Mouse (Mus musculus): ENCODE measurements around the gene Sv2b. TPM values are rescaled to one million over a fixed set of nuclear protein-coding genes. Genes with fewer than 3 reads are reported as not detected.

The Sv2b gene
- polyA plus RNA-seq, 1 experiment = not detected

DNA sequence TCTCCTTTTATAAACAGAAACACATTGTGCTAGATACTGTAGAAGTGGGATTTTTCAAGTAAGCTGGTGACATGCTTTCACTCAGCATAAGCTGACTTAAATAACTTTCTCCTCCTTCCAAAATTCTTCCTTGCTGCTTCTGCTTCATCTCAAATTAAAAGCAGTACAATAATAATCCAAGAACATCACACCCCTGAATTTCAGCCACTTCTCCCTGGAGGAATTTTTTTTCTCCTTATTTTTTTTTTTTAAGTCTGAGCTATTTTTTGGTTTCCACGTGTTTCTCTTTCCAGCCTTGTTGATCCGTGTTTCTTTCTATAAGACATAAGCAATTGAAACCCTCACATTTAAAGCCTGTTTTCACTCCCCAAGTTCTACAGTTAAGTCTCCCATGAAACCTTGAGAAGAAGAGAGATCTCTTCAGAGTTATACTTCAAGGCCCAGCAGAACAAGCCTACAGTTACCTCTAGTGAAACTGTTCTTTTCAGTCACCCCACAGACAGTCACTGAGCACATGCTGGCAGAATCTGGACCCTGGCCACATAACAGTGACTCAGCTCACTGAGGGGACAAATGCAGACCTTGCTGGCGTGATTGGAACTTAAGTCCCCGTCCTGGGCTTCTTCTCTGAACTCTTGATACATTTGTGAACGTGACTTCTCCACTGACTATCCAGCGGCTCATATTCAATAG lies 6.4 kb downstream of the Sv2b start:
- no peak for TF ChIP-seq CTCF (IDR thresholded peaks at IDR 0.05; ENCODE audit: control insufficient read depth, insufficient read depth, low read length)
- TF ChIP-seq POLR2A (IDR thresholded peaks at IDR 0.05; ENCODE audit: borderline replicate concordance, control insufficient read depth, low read depth, low read length) = no peak
- Histone ChIP-seq H3K4me3 (replicated peaks; ENCODE audit: control insufficient read depth, low read depth, low read length) (no peak overlapping the region), H3K4me1 (ENCODE audit: control insufficient read depth, insufficient read depth, low read length) (no peaks in the 10 kb centered on the region), H3K27ac (ENCODE audit: control insufficient read depth, insufficient read depth, low read depth, low read length, poor library complexity) (no peak overlapping the region)
- WGBS = 35% methylated on average over 6 of the region's 6 CpGs

- no peak overlapping the region for H3K27ac ChIP-seq (ENCODE audit: control insufficient read depth, insufficient read depth, low read depth, low read length, poor library complexity)
- TF ChIP-seq CTCF (IDR thresholded peaks at IDR 0.05; ENCODE audit: control insufficient read depth, insufficient read depth, low read length) (no peak), POLR2A (IDR thresholded peaks at IDR 0.05; ENCODE audit: borderline replicate concordance, control insufficient read depth, low read depth, low read length) (no peak)
- no peak overlapping the region for H3K4me3 ChIP-seq (replicated peaks; ENCODE audit: control insufficient read depth, low read depth, low read length)
- H3K4me1 ChIP-seq (ENCODE audit: control insufficient read depth, insufficient read depth, low read length) = peaks cover 2% of the 10 kb centered on the region; the same call in 1 of the 2 replicates
- 86% methylated on average over 4 of the region's 4 CpGs for WGBS
Observed at GRCm38 (mm10) chr7:75299245-75299644, 9.8 kb downstream of the Sv2b start.

DNA sequence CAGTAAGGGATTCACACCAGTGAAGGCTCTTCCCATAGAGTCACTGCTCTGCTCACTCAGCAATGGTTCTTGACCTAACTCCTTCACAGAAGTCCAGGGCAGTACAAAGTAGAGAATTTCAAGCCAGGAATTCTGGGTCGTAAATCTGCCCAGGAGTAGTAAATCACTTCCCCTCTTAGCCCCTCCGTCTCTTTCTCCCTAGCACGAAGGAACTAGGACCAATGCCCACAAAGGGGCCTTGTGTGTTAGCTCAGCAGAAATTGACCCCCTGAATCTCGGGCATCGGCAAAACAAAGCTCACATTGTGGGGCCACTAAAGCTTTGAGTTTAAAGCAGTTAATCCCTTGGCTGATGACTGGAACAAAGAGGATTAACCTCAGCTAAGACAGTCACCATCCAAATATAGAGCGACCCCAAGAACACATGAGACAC lies 12.4 kb downstream of the Sv2b start:
- TF ChIP-seq POLR2A (IDR thresholded peaks at IDR 0.05; ENCODE audit: borderline replicate concordance, control insufficient read depth, low read depth, low read length) = no peak
- TF ChIP-seq CTCF (IDR thresholded peaks at IDR 0.05; ENCODE audit: control insufficient read depth, insufficient read depth, low read length) = no peak
- no peak overlapping the region for H3K4me3 ChIP-seq (replicated peaks; ENCODE audit: control insufficient read depth, low read depth, low read length)
- H3K27ac ChIP-seq (ENCODE audit: control insufficient read depth, insufficient read depth, low read depth, low read length, poor library complexity) = no peak overlapping the region
- peaks cover 2% of the 10 kb centered on the region; the same call in 1 of the 2 replicates for H3K4me1 ChIP-seq (ENCODE audit: control insufficient read depth, insufficient read depth, low read length)
- 45% methylated on average over 6 of the region's 6 CpGs for WGBS

GRCm38 (mm10) chr7:75295228-75295865 lies 13.7 kb downstream of the Sv2b start:
- WGBS = 54% methylated on average over 5 of the region's 5 CpGs
- Histone ChIP-seq H3K27ac (ENCODE audit: control insufficient read depth, insufficient read depth, low read depth, low read length, poor library complexity) (no peak overlapping the region), H3K4me3 (replicated peaks; ENCODE audit: control insufficient read depth, low read depth, low read length) (no peak overlapping the region), H3K4me1 (ENCODE audit: control insufficient read depth, insufficient read depth, low read length) (peaks cover 2% of the 10 kb centered on the region; the same call in 1 of the 2 replicates)
- TF ChIP-seq CTCF (IDR thresholded peaks at IDR 0.05; ENCODE audit: control insufficient read depth, insufficient read depth, low read length) (no peak), POLR2A (IDR thresholded peaks at IDR 0.05; ENCODE audit: borderline replicate concordance, control insufficient read depth, low read depth, low read length) (no peak)

GRCm38 (mm10) chr7:75292246-75292645 lies 16.8 kb downstream of the Sv2b start:
- peaks cover 2% of the 10 kb centered on the region; the same call in 1 of the 2 replicates for H3K4me1 ChIP-seq (ENCODE audit: control insufficient read depth, insufficient read depth, low read length)
- TF ChIP-seq POLR2A (IDR thresholded peaks at IDR 0.05; ENCODE audit: borderline replicate concordance, control insufficient read depth, low read depth, low read length) = no peak
- no peak for TF ChIP-seq CTCF (IDR thresholded peaks at IDR 0.05; ENCODE audit: control insufficient read depth, insufficient read depth, low read length)
- H3K4me3 ChIP-seq (replicated peaks; ENCODE audit: control insufficient read depth, low read depth, low read length) = no peak overlapping the region
- 73% methylated on average over 3 of the region's 3 CpGs for WGBS
- H3K27ac ChIP-seq (ENCODE audit: control insufficient read depth, insufficient read depth, low read depth, low read length, poor library complexity) = no peak overlapping the region

- H3K4me1 ChIP-seq (ENCODE audit: control insufficient read depth, insufficient read depth, low read length) = peaks cover under 1% of the 10 kb centered on the region; the same call in 1 of the 2 replicates
- 52% methylated on average over 2 of the region's 2 CpGs for WGBS
- TF ChIP-seq POLR2A (IDR thresholded peaks at IDR 0.05; ENCODE audit: borderline replicate concordance, control insufficient read depth, low read depth, low read length) = no peak
- TF ChIP-seq CTCF (IDR thresholded peaks at IDR 0.05; ENCODE audit: control insufficient read depth, insufficient read depth, low read length) = no peak
- H3K4me3 ChIP-seq (replicated peaks; ENCODE audit: control insufficient read depth, low read depth, low read length) = no peak overlapping the region
- H3K27ac ChIP-seq (ENCODE audit: control insufficient read depth, insufficient read depth, low read depth, low read length, poor library complexity) = no peak overlapping the region
Observed at GRCm38 (mm10) chr7:75290554-75290953, 18.5 kb downstream of the Sv2b start.

DNA sequence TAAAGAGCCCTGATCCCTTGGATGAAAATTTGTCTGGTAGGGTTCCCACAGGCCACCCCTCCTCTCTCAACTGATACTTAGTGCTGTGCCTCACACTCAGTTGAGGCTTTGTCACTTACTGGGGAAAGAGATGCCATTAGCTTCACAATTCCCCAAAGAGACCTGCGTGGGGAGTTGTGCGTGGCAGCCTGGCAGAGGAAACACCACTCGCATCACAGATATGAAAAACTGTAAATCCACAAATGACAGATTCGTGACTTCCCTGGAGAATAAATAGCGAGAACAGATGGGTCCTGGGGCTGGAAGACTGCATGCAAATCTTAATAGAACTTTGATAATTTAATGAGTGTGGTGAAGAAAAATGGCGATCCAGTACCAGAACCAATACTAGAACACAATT lies 21.8 kb downstream of the Sv2b start:
- H3K4me3 ChIP-seq (replicated peaks; ENCODE audit: control insufficient read depth, low read depth, low read length) = no peak overlapping the region
- H3K27ac ChIP-seq (ENCODE audit: control insufficient read depth, insufficient read depth, low read depth, low read length, poor library complexity) = no peak overlapping the region
- 79% methylated on average over 6 of the region's 6 CpGs for WGBS

GRCm38 (mm10) chr7:75282951-75283350 lies 26.1 kb downstream of the Sv2b start:
- H3K27ac ChIP-seq (ENCODE audit: control insufficient read depth, insufficient read depth, low read depth, low read length, poor library complexity) = no peak overlapping the region
- TF ChIP-seq CTCF (IDR thresholded peaks at IDR 0.05; ENCODE audit: control insufficient read depth, insufficient read depth, low read length) (no peak), POLR2A (IDR thresholded peaks at IDR 0.05; ENCODE audit: borderline replicate concordance, control insufficient read depth, low read depth, low read length) (no peak)
- 30% methylated on average over 3 of the region's 3 CpGs for WGBS

More for the DNA sequence above, 21.8 kb downstream of the Sv2b start:
- no peaks in the 10 kb centered on the region for H3K4me1 ChIP-seq (ENCODE audit: control insufficient read depth, insufficient read depth, low read length)
- no peak for TF ChIP-seq POLR2A (IDR thresholded peaks at IDR 0.05; ENCODE audit: borderline replicate concordance, control insufficient read depth, low read depth, low read length)
- no peak for TF ChIP-seq CTCF (IDR thresholded peaks at IDR 0.05; ENCODE audit: control insufficient read depth, insufficient read depth, low read length)

More at GRCm38 (mm10) chr7:75282951-75283350, 26.1 kb downstream of the Sv2b start:
- Histone ChIP-seq H3K4me1 (ENCODE audit: control insufficient read depth, insufficient read depth, low read length) (no peaks in the 10 kb centered on the region), H3K4me3 (replicated peaks; ENCODE audit: control insufficient read depth, low read depth, low read length) (no peak overlapping the region)

All from bone marrow, adult 2 months (tissue).